Mouse (Mus musculus): ENCODE results near the gene Zdhhc15.
"Not testable (repeated sequence)": the region's sequence is repeated elsewhere in the genome, so short reads cannot be mapped to it uniquely, and the experiment has no call there.

GRCm38 (mm10) chrX:104602168-104602859 lies 68.5 kb downstream of the Zdhhc15 start:
- not testable (repeated sequence) for TF ChIP-seq CTCF (IDR thresholded peaks at IDR 0.05; ENCODE audit: borderline replicate concordance, insufficient read depth, low read length); POLR2A (IDR thresholded peaks at IDR 0.05; ENCODE audit: low read depth, low read length)

Data from embryonic fibroblast, embryonic 13.5 days (primary cell).